Mouse (Mus musculus) kidney, adult 9 months (tissue): ENCODE data around the gene Jmjd7.

Experiments used
- DNase-seq: peaks from one replicate; pipeline ENCODE4 v3.0.0; 2022

Gene Jmjd7

DNA sequence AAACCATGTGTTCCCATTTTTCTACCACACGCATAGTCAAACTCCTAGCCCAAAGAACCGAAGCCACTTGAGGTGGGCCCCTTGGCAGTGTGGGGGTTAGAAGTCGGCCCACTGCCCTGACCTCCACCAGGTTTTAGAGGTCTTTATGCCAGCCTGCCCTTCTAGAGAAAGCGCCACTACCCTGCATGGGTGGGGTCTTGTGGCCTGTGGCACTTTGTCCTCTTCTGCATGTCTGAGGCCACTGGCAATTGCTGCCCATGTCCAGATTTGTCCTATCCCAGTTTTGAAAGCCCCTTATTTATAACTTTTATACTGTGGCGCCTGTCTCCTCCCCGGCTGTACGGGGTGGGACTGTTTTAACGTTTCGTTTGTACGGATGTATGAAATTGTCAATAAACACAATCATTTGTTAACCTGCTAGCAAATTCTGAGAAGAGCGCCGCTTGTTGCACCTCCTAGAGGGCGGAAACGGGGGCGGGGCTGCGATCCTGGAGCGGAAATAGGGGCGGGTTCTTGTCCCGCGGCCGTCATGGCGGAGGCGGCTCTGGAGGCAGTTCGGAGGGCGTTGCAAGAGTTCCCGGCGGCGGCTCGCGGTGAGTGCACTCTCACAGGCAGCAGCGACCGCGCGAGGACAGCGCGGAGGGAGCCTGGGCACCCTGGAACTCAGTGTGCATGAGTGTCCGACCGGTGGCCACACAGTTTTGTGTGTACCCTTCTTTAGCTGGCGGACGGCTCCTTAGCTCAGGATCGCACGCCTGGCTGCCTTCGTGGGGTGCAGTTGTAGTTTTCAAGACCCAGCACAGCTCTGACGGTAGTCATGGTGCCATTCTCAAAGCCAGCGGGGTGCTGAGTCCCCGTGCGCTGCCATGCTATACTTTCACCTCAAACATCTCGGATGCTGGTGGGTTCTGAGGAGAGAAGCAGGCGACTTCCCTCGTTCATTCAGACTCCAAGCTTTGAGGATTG is at the start of gene Jmjd7, which contains the start of gene Gm28042:
Gene Jmjd7, plus strand, starts transcription at position 500 of the 966 bp plus-strand sequence.
Gene Gm28042, plus strand, starts transcription at position 510 of the 966 bp plus-strand sequence.
- peak; percentile 91 for DNase-seq

GRCm38 (mm10) chr2:119980343-119980986 is 46.8 kb upstream of the Jmjd7 start:
- no peak for DNase-seq

DNA sequence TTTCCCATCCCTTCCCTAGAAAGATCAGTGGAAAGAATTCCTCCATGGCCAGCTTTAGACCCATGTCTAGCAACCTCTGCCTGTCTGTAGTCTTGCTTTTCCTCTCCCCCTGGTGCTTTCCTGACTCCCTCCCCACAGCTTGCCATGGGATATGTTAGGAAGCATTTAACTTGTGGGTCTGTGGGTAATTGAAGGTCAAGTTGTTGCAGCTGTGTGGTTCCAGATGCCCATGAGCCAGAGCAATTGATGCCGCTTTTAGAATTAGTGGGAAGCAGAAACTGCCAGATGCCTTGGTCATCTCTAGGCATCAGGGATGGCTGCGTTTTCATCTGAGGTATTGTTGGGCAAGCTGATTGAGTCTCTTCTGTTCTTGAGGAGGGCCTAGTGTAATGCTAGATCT is 45.7 kb upstream of the Jmjd7 start:
- DNase-seq, result no peak

- DNase-seq, result no peak
Observed at GRCm38 (mm10) chr2:119985871-119986270, 41.4 kb upstream of the Jmjd7 start.

DNA sequence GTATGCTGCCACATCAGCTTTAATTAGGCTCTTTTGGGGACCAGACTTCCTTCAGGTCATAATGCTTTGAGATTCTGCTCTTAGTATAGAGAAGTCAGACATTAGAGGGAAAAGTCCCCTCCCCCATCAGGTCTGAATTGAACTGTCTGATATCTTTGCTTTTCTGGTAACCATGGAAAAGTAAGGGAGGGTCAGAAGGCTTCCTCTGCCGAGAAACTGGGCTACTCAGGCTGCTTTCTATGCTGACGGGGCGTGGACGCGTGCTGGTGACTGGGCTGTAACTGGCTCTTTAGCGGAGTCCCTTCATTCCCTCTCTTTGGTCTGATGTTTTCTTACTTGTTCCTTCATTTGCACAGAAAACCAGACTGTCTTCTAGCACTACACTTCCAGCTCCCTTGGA is 40.9 kb upstream of the Jmjd7 start:
- DNase-seq, result no peak

- DNase-seq, result no peak
Observed at GRCm38 (mm10) chr2:119987441-119987840, 39.8 kb upstream of the Jmjd7 start.

DNA sequence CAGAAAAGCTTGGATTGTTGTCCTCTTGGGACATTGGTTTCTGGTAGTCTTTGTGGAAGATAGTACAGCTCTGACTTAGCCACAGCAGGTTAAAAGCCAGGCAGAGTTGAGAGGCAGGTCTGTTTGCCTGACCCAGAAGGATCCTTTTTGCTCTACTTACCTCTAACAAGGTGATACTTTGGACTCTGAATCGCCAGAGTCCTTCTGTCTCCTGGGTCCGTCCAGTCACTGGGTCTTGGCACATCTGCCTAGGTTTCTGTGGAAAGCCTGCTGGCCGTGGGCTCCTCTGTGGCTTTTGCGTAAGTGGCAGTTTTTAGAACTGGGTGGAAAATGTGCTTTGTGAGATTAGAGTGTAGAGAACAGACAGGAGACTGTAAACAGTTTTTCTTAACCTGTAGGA is 38.3 kb upstream of the Jmjd7 start:
- peak; percentile 65 for DNase-seq

DNA sequence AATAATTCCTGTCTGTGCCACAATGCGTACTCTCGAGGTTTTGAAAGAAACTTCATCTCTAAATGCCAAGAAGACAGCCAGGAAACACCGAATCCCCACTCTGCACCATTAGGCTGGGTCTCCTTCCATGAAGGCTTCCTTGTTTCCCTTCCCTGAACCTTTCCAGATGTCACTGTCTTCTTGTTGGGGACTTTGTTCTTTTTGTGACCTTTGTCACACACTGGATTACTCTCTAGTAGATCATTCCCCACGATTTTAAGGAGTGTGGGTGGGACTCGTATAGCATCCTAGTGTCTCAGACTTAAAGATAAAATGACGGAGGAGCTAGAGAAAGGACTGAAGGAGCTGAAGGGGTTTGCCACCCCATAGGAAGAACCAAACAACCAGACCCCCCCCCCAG is 36.4 kb upstream of the Jmjd7 start:
- peak; percentile 61 for DNase-seq

- no peak for DNase-seq
Observed at GRCm38 (mm10) chr2:119992349-119992748, 34.9 kb upstream of the Jmjd7 start.

GRCm38 (mm10) chr2:119993515-119993914 is 33.8 kb upstream of the Jmjd7 start:
- no peak for DNase-seq

DNA sequence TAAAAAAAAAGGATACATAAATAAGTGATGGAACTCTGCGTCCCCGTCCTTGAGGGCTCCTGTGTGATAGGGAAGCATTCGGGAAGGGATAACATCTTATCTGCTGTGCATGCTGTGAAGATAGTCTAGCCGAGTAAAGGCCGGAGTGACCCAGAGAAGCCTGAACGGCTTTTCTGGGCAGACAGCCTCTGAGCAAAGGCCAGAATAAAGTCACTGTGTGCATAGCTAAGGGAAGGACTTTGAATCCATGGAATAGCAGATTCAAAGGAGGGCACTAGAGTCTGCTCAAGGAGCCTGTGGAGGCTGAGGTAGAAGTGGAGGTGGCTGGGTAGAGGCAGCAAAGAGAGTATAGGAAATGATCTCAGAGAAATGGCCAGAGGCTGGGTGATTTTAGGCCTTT is 32.4 kb upstream of the Jmjd7 start:
- peak; percentile 61 for DNase-seq

- DNase-seq, result peak; percentile 33
Observed at GRCm38 (mm10) chr2:119995391-119996281, 31.6 kb upstream of the Jmjd7 start.

- no peak for DNase-seq
Observed at GRCm38 (mm10) chr2:119997354-119997753, 29.9 kb upstream of the Jmjd7 start.

- DNase-seq, result no peak
Observed at GRCm38 (mm10) chr2:119999731-120000130, 27.6 kb upstream of the Jmjd7 start.

- DNase-seq, result no peak
Observed at GRCm38 (mm10) chr2:120000882-120001584, 26.2 kb upstream of the Jmjd7 start.

GRCm38 (mm10) chr2:120001956-120002355 is 25.3 kb upstream of the Jmjd7 start:
- DNase-seq, result no peak

- DNase-seq, result no peak
Observed at GRCm38 (mm10) chr2:120003970-120004369, 23.3 kb upstream of the Jmjd7 start.

- no peak for DNase-seq
Observed at GRCm38 (mm10) chr2:120006696-120007095, 20.6 kb upstream of the Jmjd7 start.

DNA sequence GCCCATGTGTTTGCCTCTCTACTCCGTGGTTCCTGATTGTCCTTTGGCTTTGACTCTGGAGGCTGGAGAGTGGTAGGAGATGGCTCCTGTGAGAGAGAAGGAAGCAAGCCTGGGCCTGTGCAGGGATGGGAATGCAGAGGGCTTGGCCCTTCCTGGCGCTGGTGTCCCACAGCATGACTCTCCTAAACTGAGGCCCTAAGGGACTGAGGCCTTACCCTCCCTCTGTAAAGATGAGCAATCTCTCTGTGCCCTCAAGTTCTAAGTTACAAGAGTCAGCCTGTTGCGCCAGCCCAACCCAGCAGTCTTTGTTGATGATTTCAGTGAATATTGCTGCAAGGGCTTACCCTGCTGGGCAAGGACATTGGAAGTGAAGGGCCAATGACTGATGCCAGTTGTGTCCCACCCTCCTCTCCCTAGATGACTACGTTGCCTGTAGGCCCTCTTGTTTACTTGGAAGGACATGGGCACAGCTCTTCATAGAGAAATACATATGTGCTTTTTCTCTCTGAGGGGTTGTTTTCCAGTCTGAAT is 19.5 kb upstream of the Jmjd7 start:
- DNase-seq, result no peak

GRCm38 (mm10) chr2:120008672-120009071 is 18.6 kb upstream of the Jmjd7 start:
- peak; percentile 44 for DNase-seq

- peak; percentile 71 for DNase-seq
Observed at GRCm38 (mm10) chr2:120011462-120012200, 15.7 kb upstream of the Jmjd7 start.
